Mouse (Mus musculus) neural tube, embryonic 12.5 days (tissue): Measurements from ENCODE around the gene Tbx4. TPM values are rescaled to one million over a fixed set of nuclear protein-coding genes. Genes with fewer than 3 reads are reported as not detected.

Experiments used
- ATAC-seq: fragments of 200-750 bp; cut with Nextera tagmentation; 2 replicates; pipeline ENCODE4 v1.8.0; 2017; ENCODE audit warnings: low read depth, mild to moderate bottlenecking, moderate TSS enrichment, moderate library complexity; ENCODE audit not compliant: low FRiP score
- H3K27ac ChIP-seq: fragments of 300-500 bp; sonication (generic); 2 replicates; pipeline ENCODE4 v1.5.1; 2016
- H3K27me3 ChIP-seq: fragments of 300-500 bp; sonication (generic); replicated peaks from 2 replicates; pipeline ENCODE4 v1.6.1; 2016; ENCODE audit warnings: mild to moderate bottlenecking
- H3K36me3 ChIP-seq: fragments of 300-500 bp; sonication (generic); 2 replicates; pipeline ENCODE4 v1.6.1; 2016; ENCODE audit warnings: mild to moderate bottlenecking
- H3K4me1 ChIP-seq: fragments of 300-500 bp; sonication (generic); 2 replicates; pipeline ENCODE4 v1.6.1; 2016
- H3K4me2 ChIP-seq: fragments of 300-500 bp; sonication (generic); replicated peaks from 2 replicates; pipeline ENCODE4 v1.6.1; 2016; ENCODE audit warnings: mild to moderate bottlenecking
- H3K4me3 ChIP-seq: fragments of 300-500 bp; sonication (generic); 2 replicates; pipeline ENCODE4 v1.5.1; 2016
- H3K9ac ChIP-seq: fragments of 300-500 bp; sonication (generic); 2 replicates; pipeline ENCODE4 v1.6.1; 2016; ENCODE audit warnings: mild to moderate bottlenecking
- H3K9me3 ChIP-seq: fragments of 300-500 bp; sonication (generic); 2 replicates; pipeline ENCODE4 v1.6.1; 2016; ENCODE audit warnings: mild to moderate bottlenecking
- WGBS: fragments of 180-500 bp; shearing (Covaris S2); methylation state at CpG from one replicate; pipeline ENCODE4 v1.1.7; 2016; 5-methylcytosine and 5-hydroxymethylcytosine counted together
- polyA plus RNA-seq: library from polyadenylated mRNA; unstranded; fragments of >200 nt; fragmentation: Nextera tagmentation; extraction: Ambion mirVana; gene quantifications from 2 replicates; pipeline ENCODE4 v1.2.1, GENCODE M21; 2016

Tbx4 gene
- polyA plus RNA-seq, 1 experiment from 2014 or later, result 0.39 TPM

GRCm38 (mm10) chr11:85959837-85960236 lies 73.6 kb downstream of the Tbx4 start:
- no peak overlapping the region for H3K4me2 ChIP-seq
- H3K4me1 ChIP-seq, result no peaks in the 10 kb centered on the region
- H3K36me3 ChIP-seq, result no peaks in the 10 kb centered on the region
- no peaks in the 10 kb centered on the region for H3K9me3 ChIP-seq
- no peak overlapping the region for H3K27ac ChIP-seq
- H3K9ac ChIP-seq, result no peak overlapping the region
- H3K4me3 ChIP-seq, result no peak overlapping the region
- WGBS, result 83% methylated on average over 5 of the region's 5 CpGs
- ATAC-seq, result no peak
- H3K27me3 ChIP-seq, result no peaks in the 10 kb centered on the region

GRCm38 (mm10) chr11:85960273-85960672 lies 74.1 kb downstream of the Tbx4 start:
- Histone ChIP-seq H3K4me3 (no peak overlapping the region), H3K27me3 (no peaks in the 10 kb centered on the region), H3K9me3 (no peaks in the 10 kb centered on the region), H3K4me1 (no peaks in the 10 kb centered on the region), H3K4me2 (no peak overlapping the region), H3K36me3 (no peaks in the 10 kb centered on the region), H3K9ac (no peak overlapping the region), H3K27ac (no peak overlapping the region)
- no peak for ATAC-seq
- WGBS, result 89% methylated on average over 6 of the region's 6 CpGs

GRCm38 (mm10) chr11:85961498-85961897 lies 75.3 kb downstream of the Tbx4 start:
- 64% methylated on average over 9 of the region's 9 CpGs for WGBS
- H3K27me3 ChIP-seq, result no peaks in the 10 kb centered on the region
- no peaks in the 10 kb centered on the region for H3K9me3 ChIP-seq
- H3K4me3 ChIP-seq, result no peak overlapping the region
- no peak overlapping the region for H3K4me2 ChIP-seq
- no peak overlapping the region for H3K27ac ChIP-seq
- no peak for ATAC-seq
- H3K9ac ChIP-seq, result no peak overlapping the region
- H3K4me1 ChIP-seq, result no peaks in the 10 kb centered on the region
- H3K36me3 ChIP-seq, result no peaks in the 10 kb centered on the region

Other genes starting within 250 kb of the Tbx4 start
- 4.7 and 5.3 TPM in 2 replicates for gene Tbx2, start 53.9 kb upstream of the Tbx4 start, polyA plus RNA-seq
- gene Gm11444, start 36.1 kb upstream of the Tbx4 start, polyA plus RNA-seq, result not detected in 2 replicates